Mouse (Mus musculus) ES-CJ7 (cell line): ENCODE results near the gene Mapk10.
"Not testable (repeated sequence)": the region's sequence is repeated elsewhere in the genome, so short reads cannot be mapped to it uniquely, and the experiment has no call there.

Experiments used
- DNase-seq: peaks from one replicate; pipeline ENCODE4 v3.0.0; 2011; ENCODE audit warnings: low read depth, low spot score

Gene Mapk10

DNA sequence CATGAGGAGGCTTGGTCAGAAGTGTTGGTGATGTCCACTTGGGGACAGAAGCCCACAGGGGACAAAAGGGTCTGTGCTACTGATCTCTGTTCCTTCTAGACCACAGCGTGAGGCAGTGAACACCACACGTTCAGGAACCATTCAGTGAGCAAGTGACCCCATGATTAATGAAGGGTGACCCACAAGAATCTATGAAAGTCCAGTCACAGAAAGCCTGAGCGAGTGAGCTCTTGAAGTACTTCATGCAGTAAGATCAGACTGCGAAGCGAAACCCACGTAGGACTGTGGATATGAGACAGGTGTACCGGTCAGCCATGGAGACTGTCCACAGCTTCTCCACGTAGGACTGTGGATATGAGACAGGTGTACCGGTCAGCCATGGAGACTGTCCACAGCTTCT is 338.1 kb downstream of the Mapk10 start:
- not testable (repeated sequence) for DNase-seq

DNA sequence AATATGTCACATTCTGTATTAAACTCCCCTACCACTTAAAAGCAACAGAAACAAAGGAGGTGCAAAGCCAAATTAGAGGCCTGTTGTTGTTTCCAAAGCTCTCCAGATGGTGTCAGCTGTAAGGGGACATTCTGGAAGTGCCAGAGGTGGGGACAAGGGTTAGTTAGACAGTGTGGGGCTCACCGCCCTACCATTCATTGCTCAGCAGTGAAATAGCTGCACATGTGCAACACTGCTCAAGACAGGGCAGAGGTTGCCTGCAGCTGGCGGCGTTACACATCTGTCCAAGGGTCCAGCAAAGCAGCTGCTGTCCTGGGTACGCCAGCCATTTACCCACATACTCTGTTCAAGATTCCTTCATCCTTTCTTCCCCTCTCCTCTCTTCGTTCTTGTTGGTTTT is 342.9 kb downstream of the Mapk10 start:
- no peak for DNase-seq

DNA sequence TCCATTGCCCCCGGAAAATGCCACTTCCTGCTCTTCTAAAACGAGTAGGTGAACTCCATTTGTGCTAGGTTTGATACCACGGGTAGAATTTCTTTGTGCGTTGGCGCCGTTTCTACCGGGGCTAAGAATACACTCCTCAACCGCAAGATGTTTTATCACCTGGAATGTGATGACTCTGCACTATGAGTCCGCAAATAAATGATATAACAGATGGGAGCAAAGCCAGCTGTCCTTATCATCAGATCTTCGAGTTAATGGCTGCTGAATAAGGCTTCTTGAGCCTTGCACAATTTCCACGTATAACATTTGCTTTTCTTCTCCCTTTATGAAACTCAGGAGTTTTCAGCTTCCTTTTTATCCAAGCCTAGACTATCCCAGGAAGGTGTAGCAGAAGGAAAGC is 351.4 kb downstream of the Mapk10 start:
- no peak for DNase-seq

- no peak for DNase-seq
These were observed 353.1 kb downstream of the Mapk10 start for GRCm38 (mm10) chr5:102858047-102858446.
